Mouse (Mus musculus) inflammation-experienced regulatory T-cells (primary cell): ENCODE data around the gene Gimap7. TPM values are rescaled to one million over a fixed set of nuclear protein-coding genes. Genes with fewer than 3 reads are reported as not detected.

Experiments used
- polyA plus RNA-seq, 2 experiments: library from polyadenylated mRNA; unstranded; fragments of 100-300 nt; shearing (Covaris generic); gene quantifications; one replicate each; pipeline ENCODE4 v1.2.1; 2017

Gimap7 gene
- 100 to 1,000 TPM; 197 to 372 TPM for polyA plus RNA-seq

DNA sequence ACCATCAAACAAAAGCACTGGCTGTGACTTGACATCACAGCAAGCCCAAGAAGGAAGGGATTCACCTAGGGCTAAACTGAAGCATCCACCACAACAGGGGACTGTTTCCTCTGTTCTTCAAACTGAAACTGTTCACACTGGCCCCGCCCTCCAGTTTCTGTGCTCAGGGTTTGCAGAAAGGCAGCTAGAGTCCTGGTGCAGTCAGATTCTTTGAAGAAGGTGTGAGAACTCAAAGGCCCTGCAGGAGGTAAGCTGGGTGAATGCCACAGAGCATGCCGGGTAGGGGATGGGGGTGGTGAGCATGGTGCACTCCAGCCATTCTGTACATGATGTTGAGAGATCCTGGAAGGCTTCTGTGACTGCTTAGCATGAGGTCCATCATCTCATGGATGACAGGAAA lies at the start of gene Gimap7, which contains the start of gene Gm28053:
TSS of gene Gimap7 (plus strand) at position 167 of the 400 bp plus-strand sequence.
TSS of gene Gm28053 (plus strand) at position 153 of the 400 bp plus-strand sequence.

DNA sequence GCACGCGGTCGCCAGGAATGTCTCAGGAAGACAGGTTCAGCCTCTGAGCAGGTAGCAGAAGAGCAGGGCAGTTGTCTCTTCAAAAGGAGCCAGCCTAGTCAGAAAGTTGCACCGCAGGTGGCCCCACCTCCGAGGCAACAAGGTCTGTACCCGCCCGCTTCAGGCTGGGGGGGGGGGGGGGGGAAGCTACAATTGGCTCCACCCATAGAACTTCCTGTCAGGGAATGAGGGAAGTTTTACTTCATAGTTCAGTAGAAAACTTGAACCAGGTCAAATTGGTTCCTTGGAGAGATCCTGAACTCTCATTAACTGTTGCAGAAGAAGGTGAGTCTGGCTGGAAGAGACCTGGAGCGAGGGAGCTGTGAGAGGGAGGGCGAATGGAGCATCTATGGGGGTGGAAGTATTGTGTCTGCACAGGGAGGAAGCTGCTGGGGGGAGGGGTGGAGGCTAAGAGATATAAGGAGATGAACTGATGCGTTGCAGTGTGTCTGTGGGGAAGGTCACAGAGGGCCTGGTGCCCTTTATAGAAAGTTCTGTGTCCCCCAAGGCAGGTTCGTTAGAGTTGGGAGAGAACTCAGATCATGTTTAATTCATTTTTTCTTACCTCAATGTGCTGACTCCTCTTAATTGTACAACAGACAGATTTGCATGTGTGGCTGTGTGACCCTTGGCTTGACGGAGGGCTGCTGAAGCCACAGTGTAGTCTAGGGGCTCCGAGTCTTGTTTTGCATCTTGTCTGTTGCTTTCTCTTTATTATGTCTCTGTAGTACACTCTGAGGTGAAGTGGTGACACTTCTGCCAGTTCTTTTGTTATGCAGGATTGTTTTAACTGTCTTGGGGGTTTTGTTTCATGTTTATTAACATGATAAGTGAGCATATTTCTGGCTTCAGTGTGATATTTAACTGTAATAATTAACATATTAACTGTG lies 42.2 kb upstream of the Gimap7 start, which contains the start of gene Gimap9:
TSS of gene Gimap9 (plus strand) at position 199 of the 929 bp plus-strand sequence.

DNA sequence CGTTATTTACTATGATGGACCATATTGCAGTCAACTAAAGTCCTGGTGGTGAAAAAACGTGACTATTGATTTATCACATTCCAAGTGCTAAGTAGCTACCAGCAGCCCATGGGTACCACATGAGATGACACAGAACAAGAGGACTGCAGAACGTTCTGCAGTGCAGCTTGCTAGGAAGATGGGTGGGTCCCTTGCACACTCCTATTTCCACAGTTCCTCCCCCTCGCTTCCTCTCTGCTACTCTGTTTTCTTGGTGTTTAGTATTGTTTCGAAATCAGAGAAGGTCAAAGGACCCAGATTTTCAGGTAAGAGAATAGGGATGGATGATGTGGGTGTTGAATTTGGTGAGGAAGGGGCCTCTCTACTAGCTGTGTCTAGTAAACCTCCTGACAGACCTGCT lies 34.1 kb upstream of the Gimap7 start, which contains the start of gene Gimap4:
TSS of gene Gimap4 (plus strand) at position 231 of the 400 bp plus-strand sequence.

DNA sequence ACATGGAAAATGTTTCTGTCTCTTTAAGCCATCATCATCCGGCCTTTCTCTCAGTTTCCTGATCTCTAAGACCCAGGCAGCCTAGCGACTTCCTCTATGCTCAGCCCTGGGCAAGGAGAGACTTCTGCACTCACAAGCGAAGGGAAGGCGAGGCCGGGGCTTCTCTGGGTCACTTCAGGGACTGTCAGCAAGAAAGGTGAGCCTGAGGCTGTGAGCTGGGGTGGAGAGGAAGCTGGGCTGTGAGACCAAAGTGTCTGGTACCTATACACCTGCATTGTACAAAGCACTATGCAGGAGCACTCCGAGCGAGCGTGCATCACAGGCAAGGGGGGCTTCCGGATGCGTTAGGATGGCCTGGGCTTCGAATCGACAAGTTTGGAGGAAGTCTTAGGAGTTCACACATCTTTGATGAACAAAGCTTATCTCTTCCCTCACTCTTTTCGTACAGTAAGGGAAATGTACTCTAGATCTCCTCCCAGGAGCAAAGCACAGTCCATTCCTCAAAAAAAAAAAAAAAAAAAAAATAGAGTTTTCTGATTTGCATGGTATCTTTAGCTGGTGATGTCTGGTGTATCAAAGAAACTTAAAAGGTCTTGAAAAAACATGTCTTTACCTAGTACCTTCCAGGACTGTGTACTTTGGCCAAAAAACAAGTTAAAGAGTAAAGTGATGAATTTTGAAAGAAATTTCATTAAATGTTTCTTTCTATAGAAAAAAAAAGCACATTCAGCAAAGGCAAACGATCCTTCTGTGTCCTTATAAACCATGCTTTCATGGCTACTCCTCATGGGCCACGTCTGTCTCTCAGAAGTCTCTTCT lies 20.7 kb downstream of the Gimap7 start, which contains the start of gene Gimap1:
TSS of gene Gimap1 (plus strand) at position 94 of the 819 bp plus-strand sequence.

DNA sequence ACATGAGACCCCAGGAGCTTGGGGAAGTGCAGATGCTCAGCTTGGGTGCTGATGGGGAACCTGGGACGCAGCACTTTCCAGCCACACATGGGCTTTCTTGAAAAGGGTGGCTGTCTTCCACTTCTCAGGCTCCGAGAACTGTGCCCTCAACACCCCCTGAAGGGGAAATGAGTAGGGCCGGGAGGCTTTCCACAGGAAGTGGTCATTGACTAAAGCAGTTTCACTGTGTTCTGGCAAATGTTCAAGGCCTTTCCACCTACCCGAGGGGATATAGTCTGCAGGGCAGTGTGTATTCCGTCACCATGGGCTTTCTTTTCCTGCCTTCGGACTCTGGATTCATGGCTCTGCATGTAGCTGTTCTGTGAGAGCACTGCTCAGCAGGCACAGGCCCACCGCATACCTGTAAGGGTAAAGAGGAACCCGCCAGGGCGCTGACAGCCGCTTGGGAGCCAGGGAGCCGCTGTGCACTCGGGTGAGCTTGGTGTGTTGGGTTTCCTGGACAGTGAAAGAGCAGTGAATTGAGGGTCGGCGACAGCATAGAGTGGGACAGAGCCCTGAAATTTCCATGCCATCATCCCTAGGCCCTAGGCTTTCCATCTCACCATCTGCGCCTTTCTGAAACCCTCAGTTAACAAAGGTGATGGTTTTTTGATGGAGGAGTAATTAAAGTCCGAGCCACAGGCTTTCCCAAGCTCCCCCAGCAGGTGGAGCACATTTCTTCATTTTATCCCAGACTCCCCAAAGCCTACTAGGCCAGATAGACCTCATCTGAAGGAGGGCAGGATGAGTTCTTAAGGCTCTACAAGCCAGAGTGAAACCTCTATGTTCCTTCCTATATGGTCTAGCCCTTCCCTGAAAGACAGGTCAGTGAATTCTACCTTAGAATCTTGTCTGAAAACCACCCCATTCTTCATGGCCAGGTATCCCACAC lies 27.8 kb downstream of the Gimap7 start, which contains the start of gene Gimap5:
TSS of gene Gimap5 (plus strand) at position 239 of the 931 bp plus-strand sequence.

DNA sequence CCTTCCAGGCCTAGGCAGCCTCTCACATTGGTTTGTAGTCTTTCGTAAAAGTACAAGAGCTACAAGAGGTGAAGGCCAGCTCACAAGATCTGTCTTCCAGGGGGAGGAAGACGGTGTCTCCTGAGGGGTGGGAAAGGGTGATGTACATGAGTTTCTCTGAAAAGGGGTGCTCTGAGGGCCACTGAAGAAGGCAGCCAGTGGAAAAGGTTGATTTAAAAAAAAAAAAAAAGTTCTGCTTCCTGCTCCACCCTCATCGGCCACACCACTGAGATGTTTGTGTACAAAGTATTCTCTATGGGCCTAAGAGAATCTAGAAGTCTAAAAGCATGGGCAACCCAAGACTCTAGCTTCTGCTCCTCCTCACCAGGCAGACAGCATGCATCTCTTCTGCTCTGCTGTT lies 52.3 kb downstream of the Gimap7 start, which contains the start of gene Gimap3:
TSS of gene Gimap3 (minus strand) at position 156 of the 400 bp plus-strand sequence.

Other genes with a start within 250 kb of the Gimap7 start
- gene Atp6v0e2, start 181.0 kb upstream of the Gimap7 start, polyA plus RNA-seq, result 1 to 10 TPM in 1 of 2 experiments, not detected in 1; 4.7 TPM
- 10 to 100 TPM; 11.3 to 50.4 TPM for gene Lrrc61, start 163.8 kb upstream of the Gimap7 start, polyA plus RNA-seq
- under 1 TPM in 1 of 2 experiments, not detected in 1; 0.23 TPM for gene Rarres2, start 145.8 kb upstream of the Gimap7 start, polyA plus RNA-seq
- not detected for gene Gm45021, start 129.0 kb upstream of the Gimap7 start, polyA plus RNA-seq
- gene Repin1, start 124.7 kb upstream of the Gimap7 start, polyA plus RNA-seq, result 1 to 10 TPM; 5.7 to 5.9 TPM
- gene Gm44965, start 124.7 kb upstream of the Gimap7 start, polyA plus RNA-seq, result not detected
- 1 to 10 TPM; 7.8 to 9.4 TPM for gene Zfp775, start 116.6 kb upstream of the Gimap7 start, polyA plus RNA-seq
- 1 to 10 TPM; 3.7 to 4.2 TPM for gene AI854703, start 91.9 kb upstream of the Gimap7 start, polyA plus RNA-seq
- 100 to 1,000 TPM; 148 TPM for gene Gimap8, start 71.4 kb upstream of the Gimap7 start, polyA plus RNA-seq
- gene Gimap9, start 42.5 kb upstream of the Gimap7 start, polyA plus RNA-seq, result 100 to 1,000 TPM; 259 to 273 TPM
- gene Gimap4, start 34.1 kb upstream of the Gimap7 start, polyA plus RNA-seq, result 1,000 to 10,000 TPM; 1,107 to 1,335 TPM
- gene Gimap6, start 10.4 kb upstream of the Gimap7 start, polyA plus RNA-seq, result 100 to 1,000 TPM; 791 to 847 TPM
- gene Gm28053, start within 50 bp of the Gimap7 start, polyA plus RNA-seq, result 10 to 100 TPM; 17.0 to 31.4 TPM
- gene Gimap1, start 20.4 kb downstream of the Gimap7 start, polyA plus RNA-seq, result 100 to 1,000 TPM; 528 to 608 TPM
- 100 to 1,000 TPM; 138 to 215 TPM for gene Gimap5, start 27.6 kb downstream of the Gimap7 start, polyA plus RNA-seq
- gene Gimap3, start 52.2 kb downstream of the Gimap7 start, polyA plus RNA-seq, result 1,000 to 10,000 TPM; 1,428 to 1,859 TPM
- gene Tmem176a, start 122.3 kb downstream of the Gimap7 start, polyA plus RNA-seq, result 1 to 10 TPM; 4.1 to 6.9 TPM
- 10 to 100 TPM in 1 of 2 experiments, 1 to 10 TPM in 1; 6.2 to 14.1 TPM for gene Tmem176b, start 122.9 kb downstream of the Gimap7 start, polyA plus RNA-seq
- 1 to 10 TPM in 1 of 2 experiments, under 1 TPM in 1; 0.16 to 3.0 TPM for gene Aoc1, start 154.3 kb downstream of the Gimap7 start, polyA plus RNA-seq
- not detected for gene 1600015I10Rik, start 211.3 kb downstream of the Gimap7 start, polyA plus RNA-seq